Mouse (Mus musculus): ENCODE measurements around the gene Ipo4. TPM values are rescaled to one million over a fixed set of nuclear protein-coding genes. Genes with fewer than 3 reads are reported as not detected.

Gene Ipo4
- 55.1 TPM for polyA plus RNA-seq (2017; shearing (Covaris generic))

GRCm38 (mm10) chr14:55635523-55636007, at the start of gene Ipo4:
Ipo4 (minus strand) TSS chr14:55635957.

DNA sequence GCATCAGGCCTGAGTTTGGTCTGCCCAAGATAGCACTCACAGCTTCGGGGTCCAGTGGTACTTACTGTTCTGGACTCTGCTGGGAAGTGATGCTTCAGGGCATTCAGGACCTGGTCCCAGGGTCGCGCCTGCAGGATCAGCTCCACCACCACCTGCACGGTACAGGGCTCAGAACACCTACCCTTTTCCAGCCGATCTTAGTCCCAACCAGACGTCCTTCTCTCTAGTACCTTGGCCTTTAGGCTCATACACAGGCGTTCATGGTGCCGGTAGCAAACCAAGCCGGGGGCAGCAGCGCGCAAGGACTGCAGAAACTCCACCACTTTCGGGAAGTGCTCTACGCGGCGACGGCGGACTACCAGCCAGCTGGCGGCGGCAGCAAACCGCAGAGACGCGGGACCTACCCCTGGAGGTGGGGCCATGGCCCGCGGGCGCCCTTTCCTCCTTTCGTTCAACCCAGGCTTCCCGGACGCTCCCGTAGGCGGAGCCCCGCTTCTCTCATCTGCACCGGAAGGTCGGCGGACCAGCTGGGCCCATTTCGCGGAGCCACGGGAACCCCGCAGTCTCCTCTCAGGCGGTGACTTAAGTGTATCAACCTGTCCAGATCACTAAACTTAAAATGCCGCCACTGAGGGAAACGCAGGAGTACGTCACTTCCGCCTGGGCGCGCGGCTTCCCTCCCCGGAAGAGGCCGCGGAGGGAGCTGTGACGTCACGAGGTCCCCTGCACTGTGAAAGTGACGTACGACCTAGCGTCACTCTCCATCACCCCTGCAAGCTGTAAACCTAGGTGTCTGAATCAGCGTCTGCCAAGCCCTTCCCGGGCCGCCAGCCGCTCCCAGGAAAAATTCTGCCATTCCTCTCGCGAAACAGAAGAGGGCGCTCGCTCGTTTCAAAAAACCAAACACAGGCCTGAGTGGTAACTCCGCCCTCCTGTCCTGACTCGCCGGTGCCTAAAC, 45.7 kb upstream of the Ipo4 start, which contains the start of gene Tinf2:
TSS of gene Tinf2 (minus strand) at position 661 of the 958 bp plus-strand sequence.

GRCm38 (mm10) chr14:55671833-55672740, 36.3 kb upstream of the Ipo4 start, which contains the start of the genes Gmpr2 and Nedd8:
Gmpr2 (plus strand) TSS chr14:55671941.
Nedd8 (minus strand) TSS chr14:55672124.

DNA sequence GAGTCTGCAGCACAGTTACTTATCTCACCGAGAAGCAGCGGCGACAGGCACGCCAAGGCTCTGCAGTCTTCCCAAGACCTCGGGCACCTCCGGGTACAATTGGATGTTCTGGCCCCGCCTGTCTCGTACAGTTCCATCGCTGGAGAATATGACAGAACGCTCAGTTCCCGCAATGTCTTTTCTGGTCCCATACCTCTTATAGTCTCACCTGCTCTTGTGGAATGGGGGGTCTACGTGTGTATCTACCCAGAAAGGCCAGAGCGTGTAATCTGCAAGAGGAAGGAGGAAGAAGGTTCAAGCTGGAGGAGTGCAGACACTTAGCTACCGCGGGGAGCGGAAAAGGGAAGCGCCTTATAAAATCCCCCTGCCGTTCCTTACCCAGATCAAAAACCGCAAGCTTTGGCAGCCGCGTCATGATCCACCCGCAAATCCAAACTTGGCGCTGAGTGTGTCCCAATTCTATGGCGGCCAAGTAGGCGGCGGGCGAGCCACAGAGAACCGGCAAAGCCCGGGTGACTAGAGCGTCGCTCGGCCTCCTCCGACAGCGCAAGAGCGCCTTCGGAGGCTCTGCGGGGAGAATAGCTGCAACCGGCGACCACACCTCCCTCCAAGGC, 24.3 kb upstream of the Ipo4 start, which contains the start of gene Mdp1:
TSS of gene Mdp1 (minus strand) at position 549 of the 614 bp plus-strand sequence.

DNA sequence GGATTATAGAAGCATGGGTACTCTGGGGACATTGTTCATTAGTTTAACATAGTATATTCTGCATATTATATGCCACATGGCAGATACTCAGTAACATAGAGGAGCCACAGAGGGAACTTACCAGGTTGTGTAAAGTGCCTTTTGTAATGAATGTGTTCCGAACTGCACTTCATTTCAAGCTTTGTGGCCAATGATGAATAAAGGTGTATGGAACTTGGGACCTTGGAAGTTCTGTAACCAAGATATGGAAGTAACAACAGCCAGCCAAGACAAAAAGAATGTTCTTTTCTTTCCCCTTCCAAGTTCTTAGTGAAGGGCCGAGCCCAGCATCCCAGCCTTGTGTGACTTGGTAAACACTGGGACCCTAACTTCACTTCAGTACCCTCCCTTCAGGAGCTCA, 14.1 kb upstream of the Ipo4 start, which contains the start of gene Tssk4:
TSS of gene Tssk4 (plus strand) at position 301 of the 400 bp plus-strand sequence.

GRCm38 (mm10) chr14:55643060-55643907, 7.5 kb upstream of the Ipo4 start, which contains the start of gene Tm9sf1:
Tm9sf1 (minus strand) TSS chr14:55643806.

GRCm38 (mm10) chr14:55637795-55638194, 2.0 kb upstream of the Ipo4 start, which contains the start of gene Gm49378:
Gm49378 (minus strand) TSS chr14:55637895.

DNA sequence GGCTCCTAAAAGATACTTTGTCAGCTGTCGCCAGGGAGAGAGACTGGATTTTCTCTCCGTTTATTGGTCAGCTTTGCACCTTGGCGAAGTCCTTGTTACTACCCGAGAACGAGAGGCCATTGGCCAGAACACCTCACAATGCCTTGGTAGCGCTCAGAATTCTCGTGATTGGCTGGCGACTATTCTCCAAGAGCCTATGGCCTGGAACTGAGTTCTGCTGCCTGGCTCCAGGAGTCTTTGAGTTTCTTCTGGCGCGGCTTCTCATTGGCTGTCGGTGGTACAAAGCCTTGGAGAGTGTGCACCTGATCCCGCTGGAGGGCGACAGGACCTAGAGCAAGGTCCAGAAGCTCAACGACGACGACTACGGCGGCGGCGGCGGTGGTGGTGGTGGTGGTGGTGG, 17.9 kb downstream of the Ipo4 start, which contains the start of gene Rec8:
TSS of gene Rec8 (plus strand) at position 216 of the 400 bp plus-strand sequence.

GRCm38 (mm10) chr14:55603271-55603632, 32.5 kb downstream of the Ipo4 start, which contains the start of gene Irf9:
Irf9 (plus strand) TSS chr14:55603571.

DNA sequence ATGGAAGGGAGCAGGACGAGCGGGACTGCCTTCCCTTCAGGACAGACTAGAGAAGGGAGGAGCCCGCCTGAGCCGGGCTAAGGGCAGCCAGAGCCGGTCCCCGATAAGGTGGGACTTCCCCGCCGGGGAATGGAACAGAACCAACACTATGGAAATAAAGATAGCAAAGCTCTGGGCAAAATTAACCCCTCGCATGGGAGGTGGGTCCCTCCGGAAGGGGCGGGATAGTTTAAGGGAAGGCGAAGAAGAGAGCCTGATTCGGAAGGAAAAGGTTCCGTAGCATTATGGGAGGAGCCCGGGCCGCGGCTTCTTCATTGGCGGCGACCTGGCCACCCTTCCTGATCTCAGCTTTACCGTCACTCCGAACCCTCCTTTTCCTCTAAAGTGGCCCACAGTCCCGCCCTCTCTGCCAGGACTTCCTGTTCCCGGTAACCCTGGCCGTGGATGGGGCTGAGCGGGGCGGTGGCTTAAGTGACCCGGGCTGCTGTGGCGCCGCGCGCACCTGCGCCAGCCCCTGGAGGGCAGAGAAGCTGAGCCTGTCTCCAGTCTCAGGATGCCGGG, 44.3 kb downstream of the Ipo4 start, which contains the start of gene Rnf31:
TSS of gene Rnf31 (plus strand) at position 378 of the 561 bp plus-strand sequence.

DNA sequence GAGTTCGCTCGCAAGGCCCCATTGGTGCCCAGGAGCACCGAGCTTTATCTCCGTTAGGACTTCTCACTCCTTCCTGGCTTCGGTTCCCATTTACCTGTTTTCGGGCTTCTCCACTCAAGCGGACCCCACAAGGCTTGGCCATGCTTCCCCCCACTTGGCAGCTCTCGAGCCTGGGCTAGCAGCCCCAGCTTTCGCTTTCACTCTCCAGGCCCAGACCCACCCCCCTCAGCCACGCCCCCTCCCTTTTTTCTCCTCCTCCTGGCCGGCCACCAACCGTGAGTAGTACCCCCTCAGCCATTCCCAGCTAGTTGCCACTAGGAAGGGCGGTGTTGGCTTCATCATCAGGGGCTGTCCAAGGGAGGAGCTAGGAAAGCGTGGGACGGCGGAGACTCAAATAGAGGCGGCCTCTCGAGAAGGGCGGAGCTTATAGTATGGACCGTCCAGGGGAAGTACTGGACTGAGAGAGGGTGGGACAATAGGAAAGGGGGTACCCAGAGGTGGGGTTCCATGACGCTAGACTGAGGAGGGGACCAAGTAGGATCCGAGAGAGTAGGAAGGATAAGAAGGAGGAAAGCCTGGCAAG, 44.9 kb downstream of the Ipo4 start, which contains the start of gene Psme2:
TSS of gene Psme2 (minus strand) at position 366 of the 583 bp plus-strand sequence.

DNA sequence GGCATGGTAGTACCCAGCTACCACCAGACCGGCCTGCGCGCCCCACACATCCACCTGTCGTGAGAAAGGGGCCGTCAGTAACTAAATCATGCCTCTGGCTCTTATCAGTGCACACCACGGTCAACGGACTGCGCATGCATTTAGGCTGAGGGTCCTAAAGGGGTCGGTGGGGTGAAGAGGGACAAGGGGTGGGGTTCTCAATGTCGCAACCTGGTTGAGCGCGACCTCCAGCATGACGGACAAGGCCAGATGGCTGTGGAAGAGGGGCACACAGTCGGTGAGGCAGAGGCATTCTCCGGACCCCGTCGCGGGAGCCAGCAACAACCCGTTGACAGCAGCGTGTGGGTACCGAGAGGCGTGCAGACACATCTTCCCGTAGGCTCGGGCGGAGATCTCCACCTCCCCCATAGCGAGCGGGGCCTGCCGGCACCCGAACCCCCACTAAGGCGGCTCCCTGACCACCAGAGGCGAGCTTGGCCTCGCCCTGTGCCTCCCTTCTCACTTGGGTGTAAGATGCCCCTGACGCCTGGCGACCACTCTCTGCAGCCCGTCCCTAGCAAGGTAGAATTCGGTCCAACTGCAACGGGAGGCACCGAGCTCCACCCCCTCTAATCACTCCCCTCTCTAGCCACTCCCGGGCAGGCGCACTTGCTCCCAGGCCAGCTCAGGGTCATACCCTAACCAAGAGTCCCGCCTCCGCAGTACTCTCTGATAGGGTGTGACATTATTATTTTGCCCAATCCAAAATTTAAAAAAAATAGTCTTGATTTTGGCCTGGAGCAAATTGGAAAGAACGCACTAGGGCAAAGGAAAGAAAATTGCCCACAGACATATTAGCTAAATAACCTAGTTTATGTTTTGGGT, 50.8 kb downstream of the Ipo4 start, which contains the start of gene Emc9:
TSS of gene Emc9 (minus strand) at position 601 of the 864 bp plus-strand sequence.

DNA sequence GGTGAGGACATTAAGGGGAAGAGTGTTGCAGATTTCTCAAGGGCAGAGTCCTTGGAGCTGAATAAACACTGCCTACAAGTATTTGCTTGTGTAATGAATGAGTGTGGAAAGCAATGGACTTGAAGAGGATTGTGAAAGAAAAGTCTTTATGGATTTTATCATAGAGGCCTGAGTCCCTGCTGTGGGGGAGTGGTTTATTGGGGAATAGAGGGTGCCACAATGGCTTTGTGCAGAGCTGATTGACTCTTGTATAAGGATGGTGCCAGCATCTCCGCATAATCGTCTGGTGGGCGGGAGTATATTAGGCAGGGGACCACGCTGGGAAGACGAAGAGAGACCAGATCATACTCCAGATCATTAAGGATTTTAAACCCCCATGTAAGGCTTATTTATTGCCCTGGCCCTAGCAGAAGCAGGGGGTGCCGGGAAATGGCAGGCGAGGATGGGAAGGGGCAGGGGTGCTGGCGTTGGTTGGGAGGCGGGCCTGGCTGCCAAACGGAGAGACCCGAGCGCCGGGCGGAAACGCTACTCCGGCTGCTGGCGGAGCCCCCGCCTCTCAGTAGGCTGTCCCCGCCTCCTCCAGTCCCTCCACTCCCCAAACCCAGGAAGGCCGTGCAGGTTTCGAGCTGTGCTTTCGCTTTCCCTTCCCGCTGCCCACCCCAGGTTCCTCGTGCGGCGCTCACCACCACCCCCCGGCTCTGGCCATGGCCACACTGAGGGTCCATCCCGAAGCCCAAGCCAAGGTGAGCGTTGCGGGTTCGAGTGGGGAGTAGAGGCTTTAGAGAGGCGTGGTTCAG, 57.7 kb downstream of the Ipo4 start, which contains the start of gene Psme1:
TSS of gene Psme1 (plus strand) at position 253 of the 797 bp plus-strand sequence.

Other genes starting within 250 kb of the Ipo4 start
- gene Dhrs4, start 157.2 kb downstream of the Ipo4 start, polyA plus RNA-seq (2017; shearing (Covaris generic)), result 29.8 TPM
- gene Carmil3, start 145.3 kb downstream of the Ipo4 start, polyA plus RNA-seq (2017; shearing (Covaris generic)), result not detected
- gene Cpne6, start 125.5 kb downstream of the Ipo4 start, polyA plus RNA-seq (2017; shearing (Covaris generic)), result not detected
- gene Nrl, start 111.0 kb downstream of the Ipo4 start, polyA plus RNA-seq (2017; shearing (Covaris generic)), result not detected
- 15.0 TPM for gene Pck2, start 95.7 kb downstream of the Ipo4 start, polyA plus RNA-seq (2017; shearing (Covaris generic))
- 135 TPM for gene Dcaf11, start 76.0 kb downstream of the Ipo4 start, polyA plus RNA-seq (2017; shearing (Covaris generic))
- gene A730061H03Rik, start 75.6 kb downstream of the Ipo4 start, polyA plus RNA-seq (2017; shearing (Covaris generic)), result 7.1 TPM
- not detected for gene Fitm1, start 60.3 kb downstream of the Ipo4 start, polyA plus RNA-seq (2017; shearing (Covaris generic))
- 681 TPM for gene Psme1, start 57.8 kb downstream of the Ipo4 start, polyA plus RNA-seq (2017; shearing (Covaris generic))
- gene Emc9, start 50.7 kb downstream of the Ipo4 start, polyA plus RNA-seq (2017; shearing (Covaris generic)), result 30.4 TPM
- 378 TPM for gene Psme2, start 44.8 kb downstream of the Ipo4 start, polyA plus RNA-seq (2017; shearing (Covaris generic))
- gene Rnf31, start 44.2 kb downstream of the Ipo4 start, polyA plus RNA-seq (2017; shearing (Covaris generic)), result 45.9 TPM
- gene Irf9, start 32.4 kb downstream of the Ipo4 start, polyA plus RNA-seq (2017; shearing (Covaris generic)), result 142 TPM
- 1.1 TPM for gene Rec8, start 17.9 kb downstream of the Ipo4 start, polyA plus RNA-seq (2017; shearing (Covaris generic))
- 0.66 TPM for gene Gm49378, start 1.9 kb upstream of the Ipo4 start, polyA plus RNA-seq (2017; shearing (Covaris generic))
- gene Tm9sf1, start 7.8 kb upstream of the Ipo4 start, polyA plus RNA-seq (2017; shearing (Covaris generic)), result 58.5 TPM
- gene Tssk4, start 14.2 kb upstream of the Ipo4 start, polyA plus RNA-seq (2017; shearing (Covaris generic)), result 1.1 TPM
- gene Mdp1, start 24.6 kb upstream of the Ipo4 start, polyA plus RNA-seq (2017; shearing (Covaris generic)), result 65.6 TPM
- 34.7 TPM for gene Gmpr2, start 36.0 kb upstream of the Ipo4 start, polyA plus RNA-seq (2017; shearing (Covaris generic))
- gene Nedd8, start 36.2 kb upstream of the Ipo4 start, polyA plus RNA-seq (2017; shearing (Covaris generic)), result 214 TPM
- 156 TPM for gene Tinf2, start 45.9 kb upstream of the Ipo4 start, polyA plus RNA-seq (2017; shearing (Covaris generic))
- not detected for gene Tgm1, start 78.0 kb upstream of the Ipo4 start, polyA plus RNA-seq (2017; shearing (Covaris generic))
- gene Rabggta, start 86.3 kb upstream of the Ipo4 start, polyA plus RNA-seq (2017; shearing (Covaris generic)), result 109 TPM
- 18.4 TPM for gene Dhrs1, start 109.7 kb upstream of the Ipo4 start, polyA plus RNA-seq (2017; shearing (Covaris generic))
- 35.8 TPM for gene Nop9, start 109.7 kb upstream of the Ipo4 start, polyA plus RNA-seq (2017; shearing (Covaris generic))
- not detected for gene Cideb, start 122.5 kb upstream of the Ipo4 start, polyA plus RNA-seq (2017; shearing (Covaris generic))
- gene Ltb4r2, start 125.5 kb upstream of the Ipo4 start, polyA plus RNA-seq (2017; shearing (Covaris generic)), result not detected
- gene Ltb4r1, start 130.0 kb upstream of the Ipo4 start, polyA plus RNA-seq (2017; shearing (Covaris generic)), result not detected
- gene Adcy4, start 148.1 kb upstream of the Ipo4 start, polyA plus RNA-seq (2017; shearing (Covaris generic)), result not detected
- 61.2 TPM for gene Ripk3, start 152.9 kb upstream of the Ipo4 start, polyA plus RNA-seq (2017; shearing (Covaris generic))
- not detected for gene Nfatc4, start 187.2 kb upstream of the Ipo4 start, polyA plus RNA-seq (2017; shearing (Covaris generic))
- 0.06 TPM for gene Nynrin, start 218.1 kb upstream of the Ipo4 start, polyA plus RNA-seq (2017; shearing (Covaris generic))
- 0.07 TPM for gene Cbln3, start 248.4 kb upstream of the Ipo4 start, polyA plus RNA-seq (2017; shearing (Covaris generic))
- 64.5 TPM for gene Khnyn, start 249.0 kb upstream of the Ipo4 start, polyA plus RNA-seq (2017; shearing (Covaris generic))

All from naive thymus-derived CD4-positive, alpha-beta T cell, adult 5 months (primary cell).